Mouse (Mus musculus): Measurements from ENCODE around the gene Kdf1. TPM values are rescaled to one million over a fixed set of nuclear protein-coding genes. Genes with fewer than 3 reads are reported as not detected.
"Not testable (repeated sequence)": the region's sequence is repeated elsewhere in the genome, so short reads cannot be mapped to it uniquely, and the experiment has no call there.

The Kdf1 gene
- total RNA-seq, 2 experiments from 2014 or later: 2.1 to 3.1 TPM

GRCm38 (mm10) chr4:133496738-133497445 is 21.9 kb upstream of the Kdf1 start:
- no peak for DNase-seq

- DNase-seq: peak; percentile 43
Measured at GRCm38 (mm10) chr4:133497461-133498159, 21.2 kb upstream of the Kdf1 start.

- DNase-seq: peak; percentile 75
Measured at GRCm38 (mm10) chr4:133498160-133498724, 20.5 kb upstream of the Kdf1 start, which contains the start of gene Trnp1. TSS of gene Trnp1 (minus strand) at chr4:133498550.

- no peak for DNase-seq
Measured at GRCm38 (mm10) chr4:133501514-133501913, 17.2 kb upstream of the Kdf1 start.

- DNase-seq: no peak
Measured at GRCm38 (mm10) chr4:133504300-133504699, 14.5 kb upstream of the Kdf1 start.

GRCm38 (mm10) chr4:133504755-133505485 is 13.8 kb upstream of the Kdf1 start:
- no peak for DNase-seq

GRCm38 (mm10) chr4:133506573-133506972 is 12.2 kb upstream of the Kdf1 start:
- DNase-seq: no peak

- DNase-seq: no peak
Measured at GRCm38 (mm10) chr4:133508990-133509389, 9.8 kb upstream of the Kdf1 start.

GRCm38 (mm10) chr4:133511050-133511449 is 7.7 kb upstream of the Kdf1 start:
- DNase-seq: no peak

GRCm38 (mm10) chr4:133512511-133512910 is 6.3 kb upstream of the Kdf1 start:
- not testable (repeated sequence) for DNase-seq

GRCm38 (mm10) chr4:133512972-133513371 is 5.8 kb upstream of the Kdf1 start:
- DNase-seq: peak; percentile 84

- peak; percentile 53 for DNase-seq
Measured at GRCm38 (mm10) chr4:133519369-133519665, 554 bp downstream of the Kdf1 start.

GRCm38 (mm10) chr4:133521502-133521901 is 2.7 kb downstream of the Kdf1 start:
- no peak for DNase-seq

- DNase-seq: no peak
Measured at GRCm38 (mm10) chr4:133527788-133528187, 9.0 kb downstream of the Kdf1 start.

- no peak for DNase-seq
Measured at GRCm38 (mm10) chr4:133532777-133533176, 14.0 kb downstream of the Kdf1 start.

- no peak for DNase-seq
Measured at GRCm38 (mm10) chr4:133536081-133536480, 17.3 kb downstream of the Kdf1 start.

GRCm38 (mm10) chr4:133536652-133537051 is 17.9 kb downstream of the Kdf1 start:
- peak; percentile 63 for DNase-seq

- peak; percentile 97 for DNase-seq
Measured at GRCm38 (mm10) chr4:133545272-133546231, 26.8 kb downstream of the Kdf1 start, which contains the start of gene Nudc. TSS of gene Nudc (minus strand) at chr4:133545996.

GRCm38 (mm10) chr4:133552029-133552428 is 33.3 kb downstream of the Kdf1 start:
- no peak for DNase-seq

GRCm38 (mm10) chr4:133552768-133553447 is 34.1 kb downstream of the Kdf1 start, which contains the start of gene Nr0b2:
TSS of gene Nr0b2 (plus strand) at chr4:133553376.
- peak; percentile 84 for DNase-seq
